Mouse (Mus musculus): ENCODE results near the gene Gsk3a. TPM values are rescaled to one million over a fixed set of nuclear protein-coding genes. Genes with fewer than 3 reads are reported as not detected.

The Gsk3a gene
- polyA plus RNA-seq, 1 experiment from 2014 or later = 19.7 TPM

DNA sequence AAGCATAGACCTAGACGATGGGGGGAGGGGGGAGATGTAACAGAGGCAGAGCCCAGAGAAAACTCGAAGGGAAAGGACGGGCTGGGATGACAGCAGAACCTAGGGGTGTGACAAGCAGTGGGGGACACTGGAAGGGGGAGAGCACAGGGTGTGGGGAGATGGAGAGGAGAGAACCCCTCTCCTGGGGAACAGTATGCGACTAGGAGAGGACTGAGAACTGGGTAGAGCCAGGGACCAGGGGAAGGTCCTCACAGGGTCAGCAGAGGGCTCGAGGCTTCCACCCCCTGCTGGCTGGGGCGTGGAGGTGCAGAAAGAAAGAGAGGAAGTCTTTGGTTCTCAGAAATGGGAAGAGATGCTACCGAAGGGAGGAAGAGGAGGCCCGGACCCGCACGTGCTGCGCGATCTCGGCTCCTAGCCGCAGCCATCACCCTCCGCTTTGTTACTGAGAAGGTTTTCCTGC is 56.3 kb downstream of the Gsk3a start:
- whole genome bisulfite sequencing = 0% methylated on average over 15 of the region's 15 CpGs
- Histone ChIP-seq H3K9ac (peak overlapping the region; percentile 17; the same call in 1 of the 2 replicates), H3K9me3 (no peaks in the 10 kb centered on the region), H3K4me1 (replicated peaks) (peaks cover 44% of the 10 kb centered on the region), H3K4me3 (peak overlapping the region; percentile 22), H3K27ac (replicated peaks) (peak overlapping the region; percentile 27; the same call in 1 of the 2 replicates), H3K4me2 (peak overlapping the region; percentile 69), H3K27me3 (peaks cover 10% of the 10 kb centered on the region; the same call in 1 of the 2 replicates), H3K36me3 (no peaks in the 10 kb centered on the region)
- peak; percentile 5; the same call in 1 of the 2 replicates for ATAC-seq (ENCODE audit: low FRiP score, low read depth)

DNA sequence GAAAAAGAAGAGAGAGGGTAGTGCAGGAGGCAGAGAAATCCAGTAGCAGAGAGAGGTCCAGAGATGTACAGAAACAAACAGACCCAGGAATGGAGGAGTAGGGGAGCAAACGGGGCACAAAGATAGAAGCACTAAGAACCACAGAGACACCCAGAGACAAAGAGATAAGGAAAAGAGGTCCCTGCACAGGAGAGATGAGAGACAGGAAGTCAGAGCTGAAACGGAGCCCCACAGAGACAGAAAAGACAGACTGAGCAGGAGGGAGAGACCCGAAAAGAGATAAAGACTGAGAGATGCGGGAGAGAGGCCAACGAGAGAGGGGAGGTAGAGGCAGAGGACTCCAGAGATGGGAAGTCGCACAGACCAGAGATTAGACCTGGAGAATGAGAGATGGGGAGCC is 57.1 kb downstream of the Gsk3a start:
- Histone ChIP-seq H3K9ac (peak overlapping the region; percentile 77), H3K27ac (replicated peaks) (peak overlapping the region; percentile 97), H3K4me3 (peak overlapping the region; percentile 53), H3K9me3 (no peaks in the 10 kb centered on the region), H3K27me3 (peaks cover 10% of the 10 kb centered on the region; the same call in 1 of the 2 replicates), H3K36me3 (no peaks in the 10 kb centered on the region), H3K4me2 (peak overlapping the region; percentile 69), H3K4me1 (replicated peaks) (peaks cover 52% of the 10 kb centered on the region)
- ATAC-seq (ENCODE audit: low FRiP score, low read depth) = no peak
- 2% methylated on average over 6 of the region's 6 CpGs for WGBS

DNA sequence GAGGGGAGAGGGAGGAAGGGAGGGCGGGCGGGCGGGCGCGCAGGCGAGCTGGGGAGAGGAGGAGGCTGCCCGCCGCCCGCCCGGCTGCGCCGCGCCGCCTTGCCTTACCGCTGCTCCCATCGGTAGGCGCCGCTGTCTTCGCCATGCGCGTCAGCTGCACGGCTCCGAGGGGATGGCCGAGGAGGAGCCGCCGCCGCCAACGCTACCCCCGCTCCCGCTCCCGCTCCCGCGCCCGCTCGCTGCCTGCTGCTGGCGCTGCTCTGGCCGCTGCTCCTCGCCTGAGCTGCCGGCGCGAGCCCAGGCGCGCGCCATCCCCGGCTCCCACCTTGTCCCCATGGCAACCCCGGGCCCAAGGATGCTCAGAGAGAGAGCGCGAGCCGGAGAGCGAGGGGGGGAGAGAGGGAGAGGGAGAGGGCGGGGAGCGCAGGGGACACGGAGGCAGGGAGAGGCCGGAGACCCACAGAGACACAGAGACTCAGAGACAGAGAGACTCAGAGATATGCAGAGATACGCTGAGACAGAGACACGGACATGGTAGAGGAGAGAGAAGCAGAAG is 58.0 kb downstream of the Gsk3a start, which contains the start of gene Pou2f2:
Gene Pou2f2, minus strand, starts transcription at position 121 of the 556 bp plus-strand sequence.
- H3K4me1 ChIP-seq (replicated peaks) = peaks cover 61% of the 10 kb centered on the region
- H3K9me3 ChIP-seq = no peaks in the 10 kb centered on the region
- H3K4me2 ChIP-seq = peak within 1 kb of the TSS; percentile 69
- no peaks in the 10 kb centered on the region for H3K36me3 ChIP-seq
- H3K9ac ChIP-seq = peak within 1 kb of the TSS; percentile 77
- H3K27me3 ChIP-seq = peaks cover 10% of the 10 kb centered on the region; the same call in 1 of the 2 replicates
- H3K4me3 ChIP-seq = peak within 1 kb of the TSS; percentile 53
- H3K27ac ChIP-seq (replicated peaks) = peak within 1 kb of the TSS; percentile 97
- WGBS = 0% methylated on average over 33 of the region's 56 CpGs
- peak; percentile 94 for ATAC-seq (ENCODE audit: low FRiP score, low read depth)

DNA sequence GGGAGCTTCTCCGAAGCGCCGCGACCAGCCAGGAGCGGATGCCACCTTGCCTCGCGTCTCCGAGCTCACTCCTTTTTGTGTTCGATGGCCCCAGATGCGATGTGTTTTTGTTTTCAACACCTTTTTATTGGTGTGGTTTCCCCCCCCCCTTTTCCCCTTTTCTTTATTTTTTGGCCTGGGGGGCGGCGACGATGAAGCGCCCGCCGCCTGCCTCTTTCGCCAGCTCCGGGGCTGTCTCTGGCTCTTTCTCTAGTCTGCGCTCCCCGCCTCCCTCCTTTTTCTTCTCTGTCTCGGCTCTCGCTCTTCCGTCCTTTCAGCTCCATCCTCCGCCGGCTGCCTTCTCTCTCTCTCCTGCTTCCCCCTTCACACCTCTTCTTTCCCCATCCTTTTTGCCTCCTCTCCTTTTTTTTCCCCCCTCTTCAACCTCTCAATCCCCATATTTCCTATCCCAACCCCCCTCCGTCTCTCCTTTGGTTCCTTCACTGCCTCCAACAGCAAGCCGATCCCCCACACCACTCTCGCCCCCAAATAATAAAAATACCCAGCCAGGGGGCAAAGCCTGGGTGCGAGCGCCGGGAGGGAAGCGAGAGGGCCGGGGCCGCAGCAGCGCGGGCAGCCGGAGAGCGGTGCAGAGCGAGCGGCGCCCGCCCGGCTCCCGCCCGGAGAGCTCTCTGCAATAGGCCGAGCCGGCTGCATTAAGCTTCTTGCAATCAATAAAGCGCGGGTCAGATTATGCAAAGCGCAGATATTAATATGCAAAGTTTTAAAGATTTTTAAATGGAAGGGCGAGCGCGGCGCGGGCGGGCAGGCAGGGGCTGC is 58.7 kb downstream of the Gsk3a start:
- no peaks in the 10 kb centered on the region for H3K9me3 ChIP-seq
- H3K4me2 ChIP-seq = peak overlapping the region; percentile 69
- no peaks in the 10 kb centered on the region for H3K36me3 ChIP-seq
- H3K9ac ChIP-seq = peak overlapping the region; percentile 77
- H3K27me3 ChIP-seq = peaks cover 10% of the 10 kb centered on the region; the same call in 1 of the 2 replicates
- peaks cover 67% of the 10 kb centered on the region for H3K4me1 ChIP-seq (replicated peaks)
- 1% methylated on average over 52 of the region's 56 CpGs for WGBS
- peak; percentile 79 for ATAC-seq (ENCODE audit: low FRiP score, low read depth)
- peak overlapping the region; percentile 97 for H3K27ac ChIP-seq (replicated peaks)
- peak overlapping the region; percentile 53 for H3K4me3 ChIP-seq

DNA sequence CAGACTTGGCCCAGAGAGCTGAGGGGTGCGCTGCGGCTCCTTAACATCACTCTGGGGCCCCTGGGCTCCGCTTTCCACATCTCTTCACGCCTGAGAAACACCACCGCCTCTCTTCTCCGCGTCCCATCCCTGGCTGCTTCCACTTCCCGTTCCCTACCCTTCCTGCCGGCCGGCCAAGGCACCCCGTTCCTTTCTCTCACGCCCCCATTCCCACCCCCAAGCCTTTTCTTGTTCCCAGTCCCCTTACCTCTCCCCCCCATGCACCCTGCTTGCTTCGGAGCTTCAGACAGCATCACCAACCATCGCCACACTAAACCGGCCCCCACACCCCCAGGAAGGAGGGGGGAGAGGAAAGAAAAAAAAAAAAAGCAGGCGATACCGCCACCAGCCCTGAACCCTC is 59.3 kb downstream of the Gsk3a start:
- peak overlapping the region; percentile 77 for H3K9ac ChIP-seq
- WGBS = under 1% methylated on average over 17 of the region's 17 CpGs
- H3K9me3 ChIP-seq = no peaks in the 10 kb centered on the region
- peak overlapping the region; percentile 53 for H3K4me3 ChIP-seq
- peak overlapping the region; percentile 69 for H3K4me2 ChIP-seq
- peak overlapping the region; percentile 97 for H3K27ac ChIP-seq (replicated peaks)
- H3K27me3 ChIP-seq = peaks cover 10% of the 10 kb centered on the region; the same call in 1 of the 2 replicates
- no peak for ATAC-seq (ENCODE audit: low FRiP score, low read depth)
- H3K36me3 ChIP-seq = no peaks in the 10 kb centered on the region
- peaks cover 74% of the 10 kb centered on the region for H3K4me1 ChIP-seq (replicated peaks)

Small RNA genes lying within 50 kb of the gene (microRNA-seq; reads per million reads assigned to microRNA genes)
- not detected for gene Mir7048

Other genes with a start within 250 kb of the Gsk3a start
- gene Atp1a3, start 231.9 kb downstream of the Gsk3a start, polyA plus RNA-seq (2015; fragmentation: Nextera tagmentation; extraction: Ambion mirVana) = 487 and 576 TPM in 2 replicates
- 18.3 and 18.5 TPM in 2 replicates for gene Grik5, start 165.5 kb downstream of the Gsk3a start, polyA plus RNA-seq (2015; fragmentation: Nextera tagmentation; extraction: Ambion mirVana)
- 33.9 and 37.7 TPM in 2 replicates for gene Zfp574, start 165.3 kb downstream of the Gsk3a start, polyA plus RNA-seq (2015; fragmentation: Nextera tagmentation; extraction: Ambion mirVana)
- 29.6 and 33.4 TPM in 2 replicates for gene Pou2f2, start 58.1 kb downstream of the Gsk3a start, polyA plus RNA-seq (2015; fragmentation: Nextera tagmentation; extraction: Ambion mirVana)
- 16.5 and 17.3 TPM in 2 replicates for gene Dedd2, start 17.2 kb downstream of the Gsk3a start, polyA plus RNA-seq (2015; fragmentation: Nextera tagmentation; extraction: Ambion mirVana)
- 1.6 and 2.1 TPM in 2 replicates for gene Zfp526, start 16.4 kb downstream of the Gsk3a start, polyA plus RNA-seq (2015; fragmentation: Nextera tagmentation; extraction: Ambion mirVana)
- gene Erf, start 12.9 kb upstream of the Gsk3a start, polyA plus RNA-seq (2015; fragmentation: Nextera tagmentation; extraction: Ambion mirVana) = 3.4 and 4.4 TPM in 2 replicates
- 32.5 and 38.5 TPM in 2 replicates for gene Cic, start 29.9 kb upstream of the Gsk3a start, polyA plus RNA-seq (2015; fragmentation: Nextera tagmentation; extraction: Ambion mirVana)
- 558 and 579 TPM in 2 replicates for gene Pafah1b3, start 60.1 kb upstream of the Gsk3a start, polyA plus RNA-seq (2015; fragmentation: Nextera tagmentation; extraction: Ambion mirVana)
- 3.5 and 4.6 TPM in 2 replicates for gene Prr19, start 63.6 kb upstream of the Gsk3a start, polyA plus RNA-seq (2015; fragmentation: Nextera tagmentation; extraction: Ambion mirVana)
- gene Tmem145, start 68.3 kb upstream of the Gsk3a start, polyA plus RNA-seq (2015; fragmentation: Nextera tagmentation; extraction: Ambion mirVana) = 84.1 and 101 TPM in 2 replicates
- 23.9 and 25.1 TPM in 2 replicates for gene Megf8, start 79.3 kb upstream of the Gsk3a start, polyA plus RNA-seq (2015; fragmentation: Nextera tagmentation; extraction: Ambion mirVana)
- not detected in 2 replicates for gene Cnfn, start 131.9 kb upstream of the Gsk3a start, polyA plus RNA-seq (2015; fragmentation: Nextera tagmentation; extraction: Ambion mirVana)
- 9.9 and 11.0 TPM in 2 replicates for gene Lipe, start 160.9 kb upstream of the Gsk3a start, polyA plus RNA-seq (2015; fragmentation: Nextera tagmentation; extraction: Ambion mirVana)
- gene Cxcl17, start 175.0 kb upstream of the Gsk3a start, polyA plus RNA-seq (2015; fragmentation: Nextera tagmentation; extraction: Ambion mirVana) = 1.2 and 1.3 TPM in 2 replicates
- 0.99 and 1.0 TPM in 2 replicates for gene Ceacam1, start 239.8 kb upstream of the Gsk3a start, polyA plus RNA-seq (2015; fragmentation: Nextera tagmentation; extraction: Ambion mirVana)